Mouse (Mus musculus): Measurements from ENCODE around the gene Magix. TPM values are rescaled to one million over a fixed set of nuclear protein-coding genes. Genes with fewer than 3 reads are reported as not detected.

Magix gene
- polyA plus RNA-seq, 1 experiment from 2014 or later = 0.13 TPM

DNA sequence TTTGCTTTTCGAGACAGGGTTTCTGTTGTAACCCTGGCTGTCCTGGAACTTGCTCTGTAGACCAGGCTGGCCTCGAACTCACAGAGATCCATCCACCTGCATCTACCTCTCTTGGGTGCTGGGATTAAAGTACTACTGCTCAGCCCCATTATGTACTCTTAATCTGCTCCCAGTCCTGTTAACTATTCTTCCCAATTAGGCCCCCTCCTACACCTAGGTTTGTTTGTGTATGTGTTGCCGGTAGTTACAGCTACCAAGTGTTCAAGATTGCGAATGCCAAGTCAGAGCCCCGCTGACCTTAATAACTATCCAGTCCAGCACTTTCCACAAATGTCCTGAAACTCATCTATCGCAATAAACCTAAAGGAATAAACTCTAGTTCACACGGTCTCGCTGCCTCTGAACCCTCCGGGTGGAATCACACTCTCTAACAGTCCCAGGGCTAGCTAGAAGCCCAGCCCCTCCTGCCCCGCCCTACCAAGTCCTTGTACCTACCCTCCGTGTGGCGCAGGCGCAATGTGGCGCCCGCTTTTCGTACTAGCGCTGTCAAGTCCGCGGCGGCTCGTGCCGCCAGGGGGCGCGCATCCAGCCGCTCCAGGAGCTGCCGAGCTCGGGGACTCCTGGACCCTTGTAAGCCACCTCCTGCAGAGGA lies 1.5 kb downstream of the Magix start:
- no peaks in the 10 kb centered on the region for H3K9me3 ChIP-seq (replicated peaks; ENCODE audit: control insufficient read depth, low read length, poor library complexity, severe bottlenecking)
- H3K9ac ChIP-seq (ENCODE audit: low read depth, low read length) = no peak overlapping the region
- no peaks in the 10 kb centered on the region for H3K27me3 ChIP-seq (ENCODE audit: control insufficient read depth, insufficient read depth, low read depth, low read length)
- 20% methylated on average over 25 of the region's 27 CpGs for WGBS
- peak; percentile 88 for ATAC-seq
- H3K4me2 ChIP-seq (ENCODE audit: low read length) = peak overlapping the region; percentile 57
- peak overlapping the region; percentile 27 for H3K4me3 ChIP-seq (ENCODE audit: low read depth, low read length)
- no peak overlapping the region for H3K27ac ChIP-seq (ENCODE audit: low read length)
- no peaks in the 10 kb centered on the region for H3K36me3 ChIP-seq (ENCODE audit: control insufficient read depth, insufficient read depth, low read length)
- no peaks in the 10 kb centered on the region for H3K4me1 ChIP-seq (ENCODE audit: control insufficient read depth, insufficient read depth, low read length)

DNA sequence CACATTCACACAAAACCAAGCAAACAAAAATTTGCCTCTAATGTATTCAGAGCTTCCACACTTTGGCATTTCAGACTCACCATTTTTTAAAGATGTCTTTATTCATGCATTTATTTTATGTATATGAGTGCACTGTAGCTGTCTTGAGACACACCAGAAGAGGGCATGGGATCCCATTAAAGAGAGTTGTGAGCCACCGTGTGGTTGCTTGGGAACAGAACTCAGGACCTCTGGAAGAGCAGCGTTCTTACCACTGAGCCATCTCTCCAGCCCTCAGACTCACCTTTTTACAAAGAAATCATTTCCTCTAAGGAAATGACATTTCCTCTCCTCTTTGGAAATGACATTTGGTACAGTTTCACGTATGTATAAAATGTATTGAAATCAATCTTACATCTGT lies 2.1 kb downstream of the Magix start:
- ATAC-seq = no peak
- Histone ChIP-seq H3K27me3 (ENCODE audit: control insufficient read depth, insufficient read depth, low read depth, low read length) (no peaks in the 10 kb centered on the region), H3K36me3 (ENCODE audit: control insufficient read depth, insufficient read depth, low read length) (no peaks in the 10 kb centered on the region), H3K9ac (ENCODE audit: low read depth, low read length) (no peak overlapping the region), H3K4me1 (ENCODE audit: control insufficient read depth, insufficient read depth, low read length) (no peaks in the 10 kb centered on the region), H3K9me3 (replicated peaks; ENCODE audit: control insufficient read depth, low read length, poor library complexity, severe bottlenecking) (no peaks in the 10 kb centered on the region), H3K4me2 (ENCODE audit: low read length) (no peak overlapping the region), H3K27ac (ENCODE audit: low read length) (no peak overlapping the region), H3K4me3 (ENCODE audit: low read depth, low read length) (no peak overlapping the region)
- WGBS = 46% methylated on average over 3 of the region's 3 CpGs

GRCm38 (mm10) chrX:7675001-7675380 lies 6.1 kb downstream of the Magix start:
- no peaks in the 10 kb centered on the region for H3K36me3 ChIP-seq (ENCODE audit: control insufficient read depth, insufficient read depth, low read length)
- H3K4me2 ChIP-seq (ENCODE audit: low read length) = peak overlapping the region; percentile 49
- ATAC-seq = peak; percentile 16; the same call in 1 of the 2 replicates
- no peak overlapping the region for H3K27ac ChIP-seq (ENCODE audit: low read length)
- H3K9ac ChIP-seq (ENCODE audit: low read depth, low read length) = peak overlapping the region; percentile 44; the same call in 1 of the 2 replicates
- H3K4me3 ChIP-seq (ENCODE audit: low read depth, low read length) = peak overlapping the region; percentile 27
- WGBS = 37% methylated on average over 10 of the region's 10 CpGs
- no peaks in the 10 kb centered on the region for H3K4me1 ChIP-seq (ENCODE audit: control insufficient read depth, insufficient read depth, low read length)
- H3K9me3 ChIP-seq (replicated peaks; ENCODE audit: control insufficient read depth, low read length, poor library complexity, severe bottlenecking) = no peaks in the 10 kb centered on the region
- H3K27me3 ChIP-seq (ENCODE audit: control insufficient read depth, insufficient read depth, low read depth, low read length) = no peaks in the 10 kb centered on the region

DNA sequence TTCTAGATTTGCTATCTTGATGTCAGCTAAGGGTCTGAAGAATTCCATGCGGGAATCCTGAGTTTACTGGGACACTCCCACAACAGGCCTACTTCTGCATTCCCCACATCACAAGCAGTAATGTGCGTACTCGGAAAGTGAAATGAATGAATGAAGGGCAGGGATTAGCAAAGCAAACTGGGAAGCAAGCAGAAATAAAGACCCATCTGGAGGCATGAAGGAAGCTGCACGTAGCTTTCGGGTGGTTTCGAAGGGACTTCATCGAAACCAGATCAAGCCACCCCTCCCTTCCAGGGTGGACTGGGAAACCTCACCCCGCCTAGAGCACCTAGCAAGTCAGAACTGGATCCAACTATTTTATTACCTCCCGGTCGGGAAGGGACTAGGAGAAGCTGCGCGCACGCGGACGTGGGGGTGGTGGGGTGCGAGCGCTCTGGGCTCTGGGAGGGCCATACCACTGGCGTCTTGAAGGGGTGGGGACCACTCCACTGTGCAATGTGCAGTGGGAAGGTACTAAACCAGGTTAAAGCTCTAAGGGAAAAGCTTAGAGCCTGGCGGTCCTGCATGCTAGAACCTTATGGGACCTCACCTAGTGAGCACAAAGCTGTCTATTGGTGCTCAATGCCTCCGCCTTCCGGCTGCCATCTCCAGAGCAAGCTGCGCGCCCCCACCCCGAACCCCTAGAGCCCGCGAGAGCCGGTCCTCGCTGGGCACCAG lies 6.6 kb downstream of the Magix start:
- H3K9ac ChIP-seq (ENCODE audit: low read depth, low read length) = peak overlapping the region; percentile 44; the same call in 1 of the 2 replicates
- peak overlapping the region; percentile 27 for H3K4me3 ChIP-seq (ENCODE audit: low read depth, low read length)
- WGBS = 30% methylated on average over 28 of the region's 28 CpGs
- ATAC-seq = peak; percentile 26; the same call in 1 of the 2 replicates
- H3K36me3 ChIP-seq (ENCODE audit: control insufficient read depth, insufficient read depth, low read length) = no peaks in the 10 kb centered on the region
- peak overlapping the region; percentile 49 for H3K4me2 ChIP-seq (ENCODE audit: low read length)
- no peak overlapping the region for H3K27ac ChIP-seq (ENCODE audit: low read length)
- no peaks in the 10 kb centered on the region for H3K4me1 ChIP-seq (ENCODE audit: control insufficient read depth, insufficient read depth, low read length)
- no peaks in the 10 kb centered on the region for H3K9me3 ChIP-seq (replicated peaks; ENCODE audit: control insufficient read depth, low read length, poor library complexity, severe bottlenecking)
- H3K27me3 ChIP-seq (ENCODE audit: control insufficient read depth, insufficient read depth, low read depth, low read length) = no peaks in the 10 kb centered on the region

DNA sequence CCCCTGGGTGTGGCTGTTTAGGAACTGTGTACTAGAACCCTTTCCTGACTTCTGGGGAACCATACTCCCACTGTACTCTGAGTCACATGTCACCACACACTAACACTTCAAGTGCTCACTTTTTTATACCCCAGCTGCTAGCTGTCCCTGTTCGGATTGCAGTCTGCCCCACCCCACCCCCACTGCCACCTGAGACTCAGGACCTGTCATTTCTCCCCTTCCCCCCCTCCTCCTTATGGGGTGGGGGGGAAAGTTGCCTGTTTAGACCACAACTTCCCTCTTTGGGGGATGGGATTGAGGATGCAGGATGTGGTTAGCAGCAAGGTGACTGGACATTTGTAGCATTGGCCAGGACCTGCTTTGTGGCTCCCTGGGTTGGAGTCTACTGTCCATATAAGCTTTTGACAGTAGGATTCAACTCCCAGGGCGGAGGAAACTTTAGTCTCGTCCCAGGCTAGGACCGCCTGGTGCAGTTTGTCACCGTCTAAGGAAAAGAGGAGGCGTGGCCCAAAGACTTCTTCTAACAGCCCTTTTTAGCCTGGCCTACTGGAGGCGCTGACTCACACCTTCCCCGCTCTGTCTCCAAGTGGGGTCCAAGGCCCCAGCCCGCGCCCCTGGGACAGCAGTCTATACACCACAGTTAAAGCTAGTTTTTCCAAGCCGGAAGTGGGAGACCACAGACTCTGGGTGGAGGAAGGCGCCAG lies 7.3 kb downstream of the Magix start:
- Histone ChIP-seq H3K4me1 (ENCODE audit: control insufficient read depth, insufficient read depth, low read length) (no peaks in the 10 kb centered on the region), H3K9ac (ENCODE audit: low read depth, low read length) (no peak overlapping the region), H3K27me3 (ENCODE audit: control insufficient read depth, insufficient read depth, low read depth, low read length) (no peaks in the 10 kb centered on the region), H3K4me2 (ENCODE audit: low read length) (no peak overlapping the region; the same call in 1 of the 2 replicates), H3K4me3 (ENCODE audit: low read depth, low read length) (no peak overlapping the region), H3K9me3 (replicated peaks; ENCODE audit: control insufficient read depth, low read length, poor library complexity, severe bottlenecking) (no peaks in the 10 kb centered on the region), H3K36me3 (ENCODE audit: control insufficient read depth, insufficient read depth, low read length) (no peaks in the 10 kb centered on the region), H3K27ac (ENCODE audit: low read length) (no peak overlapping the region)
- WGBS = 47% methylated on average over 12 of the region's 12 CpGs
- no peak for ATAC-seq

DNA sequence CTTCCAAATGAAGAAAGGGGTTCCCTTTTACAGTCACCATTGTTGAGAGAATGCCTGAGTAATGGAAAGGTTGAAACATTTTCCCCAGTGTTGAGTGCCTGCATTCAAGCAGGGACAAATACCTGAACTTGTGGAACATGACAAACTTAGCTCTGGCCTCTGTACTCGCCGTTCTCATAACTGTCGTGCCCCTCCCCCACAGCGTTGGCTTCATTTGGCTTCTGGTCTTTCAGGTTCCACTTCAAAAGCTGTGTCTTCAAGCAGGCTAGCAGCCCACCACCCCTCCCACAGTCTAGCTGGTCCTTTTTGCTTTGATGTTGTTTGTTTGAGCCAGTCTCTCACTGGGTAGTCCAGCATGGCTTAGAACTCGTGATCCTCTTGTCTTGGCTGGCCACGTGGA lies 8.3 kb downstream of the Magix start:
- Histone ChIP-seq H3K27me3 (ENCODE audit: control insufficient read depth, insufficient read depth, low read depth, low read length) (no peaks in the 10 kb centered on the region), H3K4me3 (ENCODE audit: low read depth, low read length) (no peak overlapping the region), H3K36me3 (ENCODE audit: control insufficient read depth, insufficient read depth, low read length) (no peaks in the 10 kb centered on the region), H3K9ac (ENCODE audit: low read depth, low read length) (no peak overlapping the region), H3K27ac (ENCODE audit: low read length) (no peak overlapping the region), H3K9me3 (replicated peaks; ENCODE audit: control insufficient read depth, low read length, poor library complexity, severe bottlenecking) (no peaks in the 10 kb centered on the region), H3K4me2 (ENCODE audit: low read length) (no peak overlapping the region), H3K4me1 (ENCODE audit: control insufficient read depth, insufficient read depth, low read length) (no peaks in the 10 kb centered on the region)
- WGBS = 53% methylated on average over 6 of the region's 6 CpGs
- no peak for ATAC-seq

DNA sequence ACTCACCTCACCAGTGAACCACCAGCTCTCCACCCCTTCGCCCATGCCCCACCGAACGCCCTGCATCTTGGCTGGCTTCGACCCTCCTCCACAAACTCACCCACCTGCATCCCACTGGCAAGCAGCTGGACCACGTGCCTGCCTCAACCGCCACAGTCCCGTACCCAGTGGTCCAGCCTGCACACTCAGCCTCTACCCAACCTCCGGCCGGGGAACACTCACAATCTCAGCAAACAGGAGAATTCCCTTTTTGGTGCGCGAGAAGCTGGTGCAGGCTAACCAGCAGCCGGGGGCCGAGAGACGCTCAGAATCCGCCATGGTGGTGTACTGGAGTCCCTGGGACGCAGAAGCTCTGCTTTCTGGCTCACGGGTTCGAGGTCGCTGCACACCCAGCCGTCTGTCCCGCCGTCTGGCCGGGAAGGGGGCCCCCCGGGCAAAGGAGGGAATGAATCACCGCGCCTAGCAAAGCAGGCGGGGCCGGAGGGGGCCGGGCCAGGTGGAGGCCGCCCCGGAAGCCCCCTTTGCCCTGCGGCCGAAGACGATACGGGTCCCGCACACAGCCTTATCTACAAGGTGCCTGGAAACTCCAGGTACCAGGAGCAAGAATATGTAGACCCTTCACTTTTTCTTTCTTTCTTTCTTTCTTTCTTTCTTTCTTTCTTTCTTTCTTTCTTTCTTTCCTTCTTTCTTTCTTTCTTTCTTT lies 10.0 kb downstream of the Magix start, which contains the start of gene Plp2:
Gene Plp2 (minus strand): TSS at position 470 of the 703 bp plus-strand sequence.
- WGBS = 18% methylated on average over 33 of the region's 36 CpGs
- Histone ChIP-seq H3K27me3 (ENCODE audit: control insufficient read depth, insufficient read depth, low read depth, low read length) (no peaks in the 10 kb centered on the region), H3K36me3 (ENCODE audit: control insufficient read depth, insufficient read depth, low read length) (no peaks in the 10 kb centered on the region), H3K27ac (ENCODE audit: low read length) (no peak within 1 kb of the TSS), H3K4me1 (ENCODE audit: control insufficient read depth, insufficient read depth, low read length) (no peaks in the 10 kb centered on the region), H3K4me2 (ENCODE audit: low read length) (peak within 1 kb of the TSS; percentile 53), H3K9me3 (replicated peaks; ENCODE audit: control insufficient read depth, low read length, poor library complexity, severe bottlenecking) (no peaks in the 10 kb centered on the region), H3K4me3 (ENCODE audit: low read depth, low read length) (peak within 1 kb of the TSS; percentile 36), H3K9ac (ENCODE audit: low read depth, low read length) (peak within 1 kb of the TSS; percentile 34; the same call in 1 of the 2 replicates)
- ATAC-seq = no peak; the same call in 1 of the 2 replicates

GRCm38 (mm10) chrX:7670390-7670881 lies 10.6 kb downstream of the Magix start:
- ATAC-seq = peak; percentile 62
- no peaks in the 10 kb centered on the region for H3K4me1 ChIP-seq (ENCODE audit: control insufficient read depth, insufficient read depth, low read length)
- 15% methylated on average over 13 of the region's 19 CpGs for WGBS
- H3K27me3 ChIP-seq (ENCODE audit: control insufficient read depth, insufficient read depth, low read depth, low read length) = no peaks in the 10 kb centered on the region
- H3K27ac ChIP-seq (ENCODE audit: low read length) = no peak overlapping the region
- no peaks in the 10 kb centered on the region for H3K9me3 ChIP-seq (replicated peaks; ENCODE audit: control insufficient read depth, low read length, poor library complexity, severe bottlenecking)
- peak overlapping the region; percentile 36 for H3K4me3 ChIP-seq (ENCODE audit: low read depth, low read length)
- H3K9ac ChIP-seq (ENCODE audit: low read depth, low read length) = 0 out of 2 replicates have a peak overlapping the region, but pooled peaks have one; percentile 20
- H3K36me3 ChIP-seq (ENCODE audit: control insufficient read depth, insufficient read depth, low read length) = no peaks in the 10 kb centered on the region
- H3K4me2 ChIP-seq (ENCODE audit: low read length) = peak overlapping the region; percentile 53
